Mouse (Mus musculus) adrenal gland, postnatal 0 days (tissue): ENCODE results near the gene Ipo4. TPM values are rescaled to one million over a fixed set of nuclear protein-coding genes. Genes with fewer than 3 reads are reported as not detected.

Experiments used
- polyA plus RNA-seq: library from polyadenylated mRNA; unstranded; fragments of >200 nt; fragmentation: Nextera tagmentation; extraction: Ambion mirVana; gene quantifications from 2 replicates; pipeline ENCODE4 v1.2.1, GENCODE M21; 2015

Ipo4 gene
- polyA plus RNA-seq = 41.9 and 52.7 TPM in 2 replicates

GRCm38 (mm10) chr14:55635523-55636007 is at the start of gene Ipo4:
Ipo4 (minus strand) TSS chr14:55635957.

GRCm38 (mm10) chr14:55681160-55682117 is 45.7 kb upstream of the Ipo4 start, which contains the start of gene Tinf2:
Tinf2 (minus strand) TSS chr14:55681820.

GRCm38 (mm10) chr14:55671833-55672740 is 36.3 kb upstream of the Ipo4 start, which contains the start of the genes Gmpr2 and Nedd8:
Gmpr2 (plus strand) TSS chr14:55671941.
Nedd8 (minus strand) TSS chr14:55672124.

GRCm38 (mm10) chr14:55659960-55660573 is 24.3 kb upstream of the Ipo4 start, which contains the start of gene Mdp1:
Mdp1 (minus strand) TSS chr14:55660508.

GRCm38 (mm10) chr14:55649884-55650283 is 14.1 kb upstream of the Ipo4 start, which contains the start of gene Tssk4:
Tssk4 (plus strand) TSS chr14:55650184.

GRCm38 (mm10) chr14:55643060-55643907 is 7.5 kb upstream of the Ipo4 start, which contains the start of gene Tm9sf1:
Tm9sf1 (minus strand) TSS chr14:55643806.

GRCm38 (mm10) chr14:55637795-55638194 is 2.0 kb upstream of the Ipo4 start, which contains the start of gene Gm49378:
Gm49378 (minus strand) TSS chr14:55637895.

GRCm38 (mm10) chr14:55617822-55618221 is 17.9 kb downstream of the Ipo4 start, which contains the start of gene Rec8:
Rec8 (plus strand) TSS chr14:55618037.

GRCm38 (mm10) chr14:55603271-55603632 is 32.5 kb downstream of the Ipo4 start, which contains the start of gene Irf9:
Irf9 (plus strand) TSS chr14:55603571.

GRCm38 (mm10) chr14:55591331-55591891 is 44.3 kb downstream of the Ipo4 start, which contains the start of gene Rnf31:
Rnf31 (plus strand) TSS chr14:55591708.

GRCm38 (mm10) chr14:55590748-55591330 is 44.9 kb downstream of the Ipo4 start, which contains the start of gene Psme2:
Psme2 (minus strand) TSS chr14:55591113.

GRCm38 (mm10) chr14:55584702-55585565 is 50.8 kb downstream of the Ipo4 start, which contains the start of gene Emc9:
Emc9 (minus strand) TSS chr14:55585302.

GRCm38 (mm10) chr14:55577871-55578667 is 57.7 kb downstream of the Ipo4 start, which contains the start of gene Psme1:
Psme1 (plus strand) TSS chr14:55578123.

